Mouse (Mus musculus): ENCODE results near the gene Ogfod3.

Ogfod3 gene

GRCm38 (mm10) chr11:121204161-121205006 is at the start of gene Ogfod3, which contains the start of gene Hexdc:
Ogfod3 (minus strand) TSS chr11:121204711.
Hexdc (plus strand) TSS chr11:121204433.
- peak; percentile 97 for DNase-seq (ENCODE audit: low spot score)

- no peak for DNase-seq (ENCODE audit: low spot score)
Measured at GRCm38 (mm10) chr11:121250196-121250595, 45.7 kb upstream of the Ogfod3 start.

GRCm38 (mm10) chr11:121239669-121240068 is 35.2 kb upstream of the Ogfod3 start:
- no peak for DNase-seq (ENCODE audit: low spot score)

- DNase-seq (ENCODE audit: low spot score), result no peak
Measured at GRCm38 (mm10) chr11:121237345-121238128, 33.0 kb upstream of the Ogfod3 start.

- DNase-seq (ENCODE audit: low spot score), result peak; percentile 99
Measured at GRCm38 (mm10) chr11:121236564-121237344, 32.2 kb upstream of the Ogfod3 start, which contains the start of gene Narf. Narf (plus strand) TSS chr11:121237253.

- no peak for DNase-seq (ENCODE audit: low spot score)
Measured at GRCm38 (mm10) chr11:121235475-121236238, 31.1 kb upstream of the Ogfod3 start.

- DNase-seq (ENCODE audit: low spot score), result no peak
Measured at GRCm38 (mm10) chr11:121232706-121233105, 28.2 kb upstream of the Ogfod3 start.

- DNase-seq (ENCODE audit: low spot score), result no peak
Measured at GRCm38 (mm10) chr11:121231628-121232291, 27.2 kb upstream of the Ogfod3 start.

- DNase-seq (ENCODE audit: low spot score), result no peak
Measured at GRCm38 (mm10) chr11:121231191-121231590, 26.7 kb upstream of the Ogfod3 start.

- peak; percentile 78 for DNase-seq (ENCODE audit: low spot score)
Measured at GRCm38 (mm10) chr11:121229018-121229439, 24.5 kb upstream of the Ogfod3 start, which contains the start of gene Cybc1. Cybc1 (minus strand) TSS chr11:121229322.

- DNase-seq (ENCODE audit: low spot score), result peak; percentile 28
Measured at GRCm38 (mm10) chr11:121228129-121229017, 23.9 kb upstream of the Ogfod3 start.

- DNase-seq (ENCODE audit: low spot score), result no peak
Measured at GRCm38 (mm10) chr11:121221321-121222010, 17.0 kb upstream of the Ogfod3 start.

GRCm38 (mm10) chr11:121220771-121221170 is 16.3 kb upstream of the Ogfod3 start:
- no peak for DNase-seq (ENCODE audit: low spot score)

- DNase-seq (ENCODE audit: low spot score), result no peak
Measured at GRCm38 (mm10) chr11:121219776-121220175, 15.3 kb upstream of the Ogfod3 start.

- DNase-seq (ENCODE audit: low spot score), result no peak
Measured at GRCm38 (mm10) chr11:121216831-121217230, 12.3 kb upstream of the Ogfod3 start.

GRCm38 (mm10) chr11:121203859-121204160 is 701 bp downstream of the Ogfod3 start:
- DNase-seq (ENCODE audit: low spot score), result no peak

GRCm38 (mm10) chr11:121201436-121202198 is 2.9 kb downstream of the Ogfod3 start:
- DNase-seq (ENCODE audit: low spot score), result peak; percentile 38

- no peak for DNase-seq (ENCODE audit: low spot score)
Measured at GRCm38 (mm10) chr11:121200781-121201180, 3.7 kb downstream of the Ogfod3 start.
